Mouse (Mus musculus) embryonic fibroblast, embryonic 13.5 days (primary cell): Measurements from ENCODE around the gene Rasgef1b.

ENCODE experiments used
- CTCF ChIP-seq: IDR thresholded peaks from 2 replicates; pipeline ENCODE4 v1.5.1; 2011; ENCODE audit warnings: mild to moderate bottlenecking, control low read depth, low read length, moderate library complexity, borderline replicate concordance; ENCODE audit not compliant: insufficient read depth
- POLR2A ChIP-seq: IDR thresholded peaks from 2 replicates; pipeline ENCODE4 v1.6.1; 2011; ENCODE audit warnings: low read depth, mild to moderate bottlenecking, control low read depth, low read length, moderate library complexity

DNA sequence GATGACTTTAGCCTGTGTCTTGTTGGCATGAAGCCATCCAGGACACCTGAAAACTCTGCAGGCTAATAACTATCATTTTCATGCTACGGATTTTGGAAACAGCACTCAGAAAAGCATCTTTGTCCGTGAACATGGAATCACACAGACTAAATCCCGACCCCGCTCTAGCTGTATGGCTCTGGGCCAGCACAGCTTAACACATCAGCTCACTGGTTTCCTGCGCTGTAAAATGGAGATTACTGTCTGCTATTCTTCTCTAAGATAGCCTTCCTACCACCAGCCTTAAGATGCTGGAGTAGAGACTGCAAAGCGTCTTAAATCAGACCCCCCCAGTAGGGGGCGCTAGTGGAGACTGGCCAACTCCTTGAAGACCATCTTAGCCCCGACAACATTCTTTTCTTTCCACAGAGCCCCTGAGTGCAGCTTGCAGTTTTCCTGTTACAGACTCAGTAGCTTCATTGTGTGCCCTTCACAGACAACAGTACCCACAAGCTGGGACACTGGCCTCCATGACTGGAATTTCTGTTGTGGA is 94.8 kb downstream of the Rasgef1b start:
- no peak for TF ChIP-seq POLR2A
- no peak for TF ChIP-seq CTCF
